Mouse (Mus musculus) hindbrain, embryonic 11.5 days (tissue): ENCODE results near the gene Prickle3. TPM values are rescaled to one million over a fixed set of nuclear protein-coding genes. Genes with fewer than 3 reads are reported as not detected.

Experiments used
- ATAC-seq: fragments of 200-750 bp; cut with Nextera tagmentation; 2 replicates; pipeline ENCODE4 v1.8.0; 2017; ENCODE audit warnings: mild to moderate bottlenecking, moderate TSS enrichment, moderate library complexity; ENCODE audit not compliant: low FRiP score
- DNase-seq: peaks from one replicate; pipeline ENCODE4 v3.0.0-alpha.2; 2015; ENCODE audit warnings: low spot score
- H3K27ac ChIP-seq: fragments of 300-500 bp; sonication (generic); 2 replicates; pipeline ENCODE4 v1.5.1; 2014; ENCODE audit warnings: mild to moderate bottlenecking, low read depth, low read length
- H3K27me3 ChIP-seq: fragments of 300-500 bp; sonication (generic); 2 replicates; pipeline ENCODE4 v1.6.1; 2014; ENCODE audit warnings: mild to moderate bottlenecking, low read length, moderate library complexity, mixed read lengths; ENCODE audit not compliant: control insufficient read depth, insufficient read depth
- H3K36me3 ChIP-seq: fragments of 300-500 bp; sonication (generic); 2 replicates; pipeline ENCODE4 v1.6.1; 2014; ENCODE audit warnings: mild to moderate bottlenecking, low read length, moderate library complexity, mixed read lengths; ENCODE audit not compliant: control insufficient read depth, insufficient read depth
- H3K4me1 ChIP-seq: fragments of 300-500 bp; sonication (generic); replicated peaks from 2 replicates; pipeline ENCODE4 v1.6.1; 2014; ENCODE audit warnings: low read length, mixed read lengths; ENCODE audit not compliant: control insufficient read depth, insufficient read depth
- H3K4me2 ChIP-seq: fragments of 300-500 bp; sonication (generic); replicated peaks from 2 replicates; pipeline ENCODE4 v1.6.1; 2014; ENCODE audit warnings: mild to moderate bottlenecking, low read depth, low read length
- H3K4me3 ChIP-seq: fragments of 300-500 bp; sonication (generic); 2 replicates; pipeline ENCODE4 v1.5.1; 2014; ENCODE audit warnings: low read depth, low read length
- H3K9ac ChIP-seq: fragments of 300-500 bp; sonication (generic); 2 replicates; pipeline ENCODE4 v1.6.1; 2014; ENCODE audit warnings: low read depth, low read length
- H3K9me3 ChIP-seq: fragments of 300-500 bp; sonication (generic); 2 replicates; pipeline ENCODE4 v1.6.1; 2016; ENCODE audit warnings: low read length; ENCODE audit not compliant: control insufficient read depth
- WGBS: fragments of 180-500 bp; shearing (Covaris S2); extraction: QIAGEN DNeasy Blood & Tissue Kit; methylation state at CpG from one replicate; pipeline ENCODE4 v1.1.7; 2014; 5-methylcytosine and 5-hydroxymethylcytosine counted together
- polyA plus RNA-seq: library from polyadenylated mRNA; unstranded; fragments of >200 nt; fragmentation: Nextera tagmentation; extraction: Ambion mirVana; gene quantifications from 2 replicates; pipeline ENCODE4 v1.2.1, GENCODE M21; 2014

The Prickle3 gene
- polyA plus RNA-seq, 1 experiment from 2014 or later = 2.5 TPM

DNA sequence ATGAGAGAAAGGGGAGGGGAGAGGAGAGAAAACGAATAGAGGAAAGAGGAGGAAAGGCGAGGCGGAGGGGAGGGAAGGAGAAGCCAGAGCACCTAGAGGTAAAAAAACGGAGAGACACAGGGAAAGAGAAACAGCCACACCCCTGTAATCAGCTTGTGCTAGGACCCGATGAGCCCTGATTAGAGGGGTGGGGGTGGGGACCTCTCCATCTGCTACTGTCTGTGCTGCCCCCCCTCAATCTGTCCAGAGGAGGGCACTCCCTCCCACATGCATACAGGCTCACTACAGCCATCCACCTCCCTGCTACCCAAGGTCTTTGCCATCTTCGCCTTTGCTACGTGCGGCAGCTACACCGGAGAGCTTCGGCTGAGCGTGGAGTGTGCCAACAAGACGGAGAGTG, 16.3 kb upstream of the Prickle3 start:
- 36% methylated on average over 11 of the region's 12 CpGs for WGBS
- Histone ChIP-seq H3K4me3 (no peak overlapping the region), H3K4me2 (no peak overlapping the region), H3K27me3 (no peaks in the 10 kb centered on the region), H3K4me1 (no peaks in the 10 kb centered on the region), H3K27ac (no peak overlapping the region), H3K36me3 (no peaks in the 10 kb centered on the region), H3K9me3 (no peaks in the 10 kb centered on the region), H3K9ac (no peak overlapping the region)
- no peak for DNase-seq
- ATAC-seq = no peak

DNA sequence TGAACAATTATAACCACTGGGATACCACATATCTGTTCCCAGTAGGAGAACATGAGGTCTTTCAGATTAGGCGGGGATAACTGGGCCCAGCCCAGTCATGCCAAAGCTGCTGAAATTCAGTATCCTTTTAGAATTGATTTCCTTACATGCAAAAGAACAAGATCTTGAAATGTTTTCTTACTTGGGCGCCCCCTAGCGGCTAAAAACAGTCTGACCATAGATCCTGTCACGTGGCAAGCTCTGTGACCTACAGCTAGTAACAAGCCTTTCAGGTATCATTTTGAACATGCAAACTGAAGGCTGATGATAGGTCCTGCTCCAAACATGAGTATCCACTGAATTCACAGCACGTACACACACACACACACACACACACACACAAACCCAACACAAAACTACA, 11.7 kb upstream of the Prickle3 start:
- no peak overlapping the region for H3K27ac ChIP-seq
- H3K4me2 ChIP-seq = no peak overlapping the region
- no peaks in the 10 kb centered on the region for H3K4me1 ChIP-seq
- no peaks in the 10 kb centered on the region for H3K27me3 ChIP-seq
- no peak for ATAC-seq
- peak; percentile 80 for DNase-seq
- WGBS = 16% methylated on average over 5 of the region's 5 CpGs
- H3K9ac ChIP-seq = no peak overlapping the region
- H3K36me3 ChIP-seq = no peaks in the 10 kb centered on the region
- no peak overlapping the region for H3K4me3 ChIP-seq
- H3K9me3 ChIP-seq = no peaks in the 10 kb centered on the region

DNA sequence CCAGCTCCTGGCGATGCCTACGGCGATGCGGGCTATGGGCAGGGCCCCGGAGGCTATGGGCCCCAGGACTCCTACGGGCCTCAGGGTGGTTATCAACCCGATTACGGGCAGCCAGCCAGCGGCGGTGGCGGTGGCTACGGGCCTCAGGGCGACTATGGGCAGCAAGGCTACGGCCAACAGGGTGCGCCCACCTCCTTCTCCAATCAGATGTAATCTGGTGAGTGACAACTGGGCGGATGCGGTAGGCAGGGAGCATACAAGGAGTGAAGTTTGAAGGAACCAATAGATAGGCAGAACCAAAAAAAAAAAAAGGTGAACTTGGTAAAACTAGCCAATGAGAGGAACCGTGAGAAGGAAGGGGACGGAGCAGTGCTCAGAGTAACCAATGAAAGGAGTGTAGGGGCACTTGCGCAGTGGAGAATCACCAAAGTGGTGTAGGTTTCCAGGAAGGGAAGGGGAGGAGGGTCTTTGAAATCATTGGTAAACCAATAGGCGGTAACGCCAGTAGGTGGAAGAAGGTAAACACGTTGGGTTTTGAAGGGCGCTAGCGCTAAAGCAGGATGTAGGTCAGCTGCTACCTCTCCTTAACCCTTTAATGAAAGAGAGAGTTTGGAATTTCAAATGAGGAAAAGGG, 8.3 kb upstream of the Prickle3 start:
- Histone ChIP-seq H3K27ac (0 out of 2 replicates have a peak overlapping the region, but pooled peaks have one; percentile 33), H3K4me3 (peak overlapping the region; percentile 34)
- 15% methylated on average over 25 of the region's 25 CpGs for WGBS

GRCm38 (mm10) chrX:7658031-7658784, 1.1 kb downstream of the Prickle3 start:
- Histone ChIP-seq H3K4me1 (no peaks in the 10 kb centered on the region), H3K4me3 (no peak overlapping the region), H3K36me3 (no peaks in the 10 kb centered on the region), H3K4me2 (peak overlapping the region; percentile 11; the same call in 1 of the 2 replicates), H3K27me3 (no peaks in the 10 kb centered on the region), H3K9ac (no peak overlapping the region), H3K9me3 (no peaks in the 10 kb centered on the region), H3K27ac (no peak overlapping the region)
- WGBS = 16% methylated on average over 10 of the region's 15 CpGs
- ATAC-seq (peak; percentile 63; the same call in 1 of the 2 replicates), DNase-seq (no peak)

More for the DNA sequence above, 8.3 kb upstream of the Prickle3 start:
- no peaks in the 10 kb centered on the region for H3K36me3 ChIP-seq
- peak overlapping the region; percentile 37 for H3K4me2 ChIP-seq
- H3K27me3 ChIP-seq = no peaks in the 10 kb centered on the region
- peak; percentile 69 for DNase-seq
- peak; percentile 97 for ATAC-seq
- peak overlapping the region; percentile 49 for H3K9ac ChIP-seq
- H3K9me3 ChIP-seq = no peaks in the 10 kb centered on the region
- H3K4me1 ChIP-seq = no peaks in the 10 kb centered on the region

GRCm38 (mm10) chrX:7658785-7659589, 1.9 kb downstream of the Prickle3 start:
- 47% methylated on average over 11 of the region's 11 CpGs for WGBS
- no peak overlapping the region for H3K27ac ChIP-seq
- DNase-seq = no peak
- no peak overlapping the region for H3K4me3 ChIP-seq
- H3K27me3 ChIP-seq = no peaks in the 10 kb centered on the region
- H3K36me3 ChIP-seq = no peaks in the 10 kb centered on the region
- H3K9me3 ChIP-seq = no peaks in the 10 kb centered on the region
- peak; percentile 12 for ATAC-seq
- H3K4me1 ChIP-seq = no peaks in the 10 kb centered on the region
- H3K9ac ChIP-seq = no peak overlapping the region
- no peak overlapping the region for H3K4me2 ChIP-seq

- Histone ChIP-seq H3K27me3 (no peaks in the 10 kb centered on the region), H3K4me3 (no peak overlapping the region), H3K9me3 (no peaks in the 10 kb centered on the region), H3K4me1 (no peaks in the 10 kb centered on the region), H3K27ac (no peak overlapping the region), H3K4me2 (no peak overlapping the region), H3K36me3 (no peaks in the 10 kb centered on the region), H3K9ac (no peak overlapping the region)
- ATAC-seq (no peak), DNase-seq (no peak)
- whole genome bisulfite sequencing = 82% methylated on average over 4 of the region's 4 CpGs
Measured at GRCm38 (mm10) chrX:7661086-7661485, 4.0 kb downstream of the Prickle3 start.

GRCm38 (mm10) chrX:7662936-7663335, 5.9 kb downstream of the Prickle3 start:
- H3K4me2 ChIP-seq = no peak overlapping the region
- WGBS = 77% methylated on average over 3 of the region's 3 CpGs
- no peaks in the 10 kb centered on the region for H3K36me3 ChIP-seq
- no peaks in the 10 kb centered on the region for H3K27me3 ChIP-seq
- H3K4me1 ChIP-seq = no peaks in the 10 kb centered on the region
- H3K27ac ChIP-seq = no peak overlapping the region
- H3K9me3 ChIP-seq = no peaks in the 10 kb centered on the region
- no peak overlapping the region for H3K9ac ChIP-seq
- DNase-seq = no peak
- ATAC-seq = no peak
- H3K4me3 ChIP-seq = no peak overlapping the region

DNA sequence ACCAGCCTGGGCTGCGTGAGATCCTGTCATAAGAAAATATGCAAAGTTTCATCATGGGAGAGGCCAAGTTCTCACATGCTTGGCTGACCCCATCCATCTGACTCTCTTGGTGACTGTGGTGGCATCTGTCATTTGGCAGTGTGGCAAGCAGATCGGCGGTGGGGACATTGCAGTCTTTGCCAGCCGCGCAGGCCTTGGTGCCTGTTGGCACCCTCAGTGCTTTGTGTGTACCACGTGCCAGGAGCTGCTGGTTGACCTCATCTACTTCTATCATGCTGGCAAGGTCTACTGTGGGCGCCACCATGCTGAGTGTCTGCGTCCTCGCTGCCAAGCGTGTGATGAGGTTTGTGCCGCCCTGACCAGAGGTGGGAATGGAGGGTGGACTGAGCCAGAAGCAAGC, 7.7 kb downstream of the Prickle3 start:
- no peaks in the 10 kb centered on the region for H3K36me3 ChIP-seq
- no peak overlapping the region for H3K4me3 ChIP-seq
- H3K4me1 ChIP-seq = no peaks in the 10 kb centered on the region
- no peak overlapping the region for H3K9ac ChIP-seq
- no peaks in the 10 kb centered on the region for H3K9me3 ChIP-seq
- 87% methylated on average over 11 of the region's 11 CpGs for WGBS
- no peaks in the 10 kb centered on the region for H3K27me3 ChIP-seq
- no peak for DNase-seq
- H3K27ac ChIP-seq = no peak overlapping the region
- no peak for ATAC-seq
- no peak overlapping the region for H3K4me2 ChIP-seq
